Mouse (Mus musculus) frontal cortex, adult (tissue): ENCODE measurements around the gene Krt14.
"Not testable (repeated sequence)": the region's sequence is repeated elsewhere in the genome, so short reads cannot be mapped to it uniquely, and the experiment has no call there.

Experiments used
- ATAC-seq: cut with Nextera tagmentation; 2 replicates; pipeline ENCODE4 v1.9.2; 2017; ENCODE audit warnings: mild to moderate bottlenecking, moderate library complexity, mixed read lengths; ENCODE audit not compliant: low TSS enrichment

Krt14 gene

DNA sequence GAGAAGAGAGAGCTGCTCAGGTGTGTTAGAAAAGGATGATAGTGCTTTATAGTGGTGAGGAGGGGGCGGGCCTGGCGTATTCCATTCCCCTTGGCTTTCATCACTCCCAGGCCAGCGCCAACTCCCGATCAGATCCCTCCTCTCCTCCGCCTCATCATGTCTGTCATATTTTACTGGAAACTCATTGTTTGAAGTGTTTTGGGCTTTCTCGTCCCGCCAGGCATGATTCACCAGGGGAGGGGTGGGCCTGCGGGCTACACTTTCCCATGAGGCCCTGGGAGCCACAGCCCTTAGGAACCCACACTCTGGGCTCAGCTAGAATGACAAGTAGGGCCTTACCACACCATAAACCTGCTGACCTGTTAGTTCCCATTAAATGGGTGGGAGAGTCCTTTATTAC is at the start of gene Krt14:
Krt14 (minus strand) TSS at position 51 of the 400 bp plus-strand sequence.
- no peak for ATAC-seq

- no peak for ATAC-seq
Observed at GRCm38 (mm10) chr11:100255514-100255913, 48.2 kb upstream of the Krt14 start.

DNA sequence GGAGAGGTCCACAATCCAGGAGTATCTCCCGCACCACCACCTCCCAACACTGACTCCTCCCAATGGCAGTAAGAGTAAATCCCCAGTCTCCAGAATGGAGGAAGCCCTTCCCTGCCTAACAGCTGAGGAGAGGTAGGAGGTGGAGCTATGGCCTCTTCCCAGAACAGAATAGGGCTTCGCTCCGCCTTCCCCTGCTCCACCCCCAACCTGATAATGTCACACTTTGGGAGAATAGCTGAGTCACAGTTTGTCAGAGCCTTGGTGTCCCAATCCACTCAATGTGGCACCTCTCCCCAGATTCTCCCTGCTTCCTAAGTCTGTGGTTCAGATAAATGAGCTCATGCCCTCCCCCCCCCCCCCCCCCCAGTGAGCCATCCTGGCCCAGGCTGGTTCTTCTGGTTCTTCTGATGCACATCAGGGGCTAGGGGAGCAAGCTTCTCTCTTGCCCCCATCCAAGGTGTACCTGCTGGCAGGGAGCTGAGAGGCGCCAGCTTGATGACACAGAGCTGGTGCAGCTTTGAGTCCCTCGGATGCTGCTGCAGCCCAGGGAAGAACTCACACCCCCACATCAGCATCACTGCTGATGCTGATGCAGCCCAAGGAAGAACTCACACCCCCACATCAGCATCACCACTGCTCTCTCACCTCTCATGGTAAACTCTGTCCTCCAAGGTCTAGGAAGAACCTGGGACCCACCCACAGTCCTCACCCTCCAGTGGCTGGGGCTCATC is 47.2 kb upstream of the Krt14 start:
- ATAC-seq: peak; percentile 86

- no peak for ATAC-seq
Observed at GRCm38 (mm10) chr11:100248852-100249465, 41.6 kb upstream of the Krt14 start, which contains the start of gene Krt16. TSS of gene Krt16 (minus strand) at chr11:100248902.

- ATAC-seq: peak; percentile 38; the same call in 1 of the 2 replicates
Observed at GRCm38 (mm10) chr11:100246471-100246870, 39.1 kb upstream of the Krt14 start.

DNA sequence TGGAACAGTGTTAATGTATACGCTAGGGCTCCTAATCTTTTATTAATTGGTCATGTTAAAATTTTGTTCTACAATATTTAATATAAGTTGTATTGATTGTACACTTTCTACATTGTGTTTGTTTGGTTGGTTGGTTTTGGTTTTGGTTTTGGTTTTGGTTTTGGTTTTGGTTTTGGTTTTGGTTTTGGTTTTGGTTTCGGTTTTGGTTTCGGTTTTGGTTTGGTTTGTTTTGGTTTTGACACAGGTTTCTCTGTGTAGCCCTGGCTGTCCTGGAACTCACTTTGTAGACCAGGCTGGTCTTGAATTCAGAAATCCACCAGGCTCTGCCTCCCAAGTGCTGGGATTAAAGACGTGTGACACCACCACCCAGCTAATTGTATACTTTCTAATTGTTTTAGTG is 32.9 kb upstream of the Krt14 start:
- not testable (repeated sequence) for ATAC-seq

DNA sequence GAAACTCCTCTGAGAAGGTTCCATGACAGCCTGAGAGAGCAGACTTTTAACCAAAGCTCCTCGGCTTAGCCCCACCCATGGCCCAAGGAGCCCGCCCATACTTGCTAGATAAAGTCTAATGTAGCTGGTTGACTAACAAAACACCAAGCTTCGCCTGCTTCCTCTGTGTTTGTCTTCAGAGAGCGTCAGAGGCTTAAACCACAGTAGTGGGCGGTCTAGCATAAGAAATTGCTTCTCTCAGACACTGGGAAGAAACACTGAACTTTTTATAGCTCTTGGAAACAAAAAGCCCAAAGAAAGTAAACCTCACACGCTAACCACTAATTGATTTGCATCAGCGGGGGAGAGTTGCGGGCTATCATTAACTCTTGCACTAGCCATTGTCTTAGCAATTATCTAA is 14.4 kb upstream of the Krt14 start:
- ATAC-seq: peak; percentile 47; the same call in 1 of the 2 replicates

DNA sequence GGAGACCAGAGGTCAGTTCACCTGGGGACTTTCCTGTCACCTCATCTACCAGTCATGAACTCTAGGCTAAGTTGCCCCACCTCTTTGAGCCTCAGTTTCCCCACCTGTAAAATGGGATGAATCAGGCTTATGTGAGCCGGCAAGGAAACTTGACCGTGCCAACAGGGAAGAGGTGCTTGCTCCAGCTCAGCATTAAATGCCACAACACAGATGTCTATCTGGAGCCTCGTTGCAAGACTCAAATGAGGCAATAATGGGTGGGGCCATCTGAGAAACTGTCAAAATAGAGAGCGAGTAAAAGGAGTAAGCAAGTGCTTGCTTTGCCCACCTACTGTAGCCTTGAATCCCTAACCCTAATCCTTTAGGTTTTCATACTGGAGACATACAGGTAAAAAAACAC is 12.0 kb upstream of the Krt14 start:
- no peak for ATAC-seq

- ATAC-seq: no peak
Observed at GRCm38 (mm10) chr11:100208542-100208941, 1.2 kb upstream of the Krt14 start.

DNA sequence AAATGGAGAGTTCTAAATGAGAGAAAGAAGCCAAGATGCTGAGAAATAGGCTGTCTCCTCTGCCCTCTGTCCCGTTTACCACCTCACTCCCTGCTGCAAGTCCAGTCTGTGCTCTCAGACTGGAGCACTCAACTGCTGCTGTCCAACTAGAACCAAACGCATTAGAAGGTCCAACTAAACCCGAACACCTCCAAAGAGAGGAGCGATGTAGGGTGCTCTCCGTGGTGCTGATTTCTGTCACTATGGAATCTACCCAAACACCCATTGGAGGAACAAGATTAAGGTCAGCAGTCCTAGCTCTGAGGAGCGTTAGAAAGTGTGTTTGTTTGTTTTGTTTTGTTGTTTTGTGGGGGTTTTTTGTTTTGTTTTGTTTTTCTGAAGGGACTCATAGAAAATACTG is 3.9 kb downstream of the Krt14 start:
- no peak for ATAC-seq

DNA sequence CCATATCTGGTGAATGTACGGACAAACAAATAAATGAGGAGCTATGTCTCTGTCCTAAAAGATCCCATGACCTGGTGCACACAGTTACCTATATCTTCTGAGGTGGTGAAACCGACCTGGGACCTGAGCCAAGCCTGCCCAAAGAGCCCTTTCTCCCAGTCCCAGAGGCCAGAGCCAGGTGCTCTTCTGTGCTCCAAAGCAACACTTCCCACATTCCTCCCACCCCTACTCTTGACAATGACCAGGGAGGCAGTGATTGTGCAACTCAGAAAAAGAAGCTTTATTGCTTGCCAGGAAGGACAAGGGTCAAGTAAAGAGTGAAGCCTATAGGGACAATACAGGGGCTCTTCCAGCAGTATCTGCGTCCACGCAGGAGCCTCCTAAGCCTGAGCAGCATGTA is 4.4 kb downstream of the Krt14 start:
- ATAC-seq: no peak

GRCm38 (mm10) chr11:100200104-100200820 is 7.1 kb downstream of the Krt14 start:
- peak; percentile 75 for ATAC-seq

DNA sequence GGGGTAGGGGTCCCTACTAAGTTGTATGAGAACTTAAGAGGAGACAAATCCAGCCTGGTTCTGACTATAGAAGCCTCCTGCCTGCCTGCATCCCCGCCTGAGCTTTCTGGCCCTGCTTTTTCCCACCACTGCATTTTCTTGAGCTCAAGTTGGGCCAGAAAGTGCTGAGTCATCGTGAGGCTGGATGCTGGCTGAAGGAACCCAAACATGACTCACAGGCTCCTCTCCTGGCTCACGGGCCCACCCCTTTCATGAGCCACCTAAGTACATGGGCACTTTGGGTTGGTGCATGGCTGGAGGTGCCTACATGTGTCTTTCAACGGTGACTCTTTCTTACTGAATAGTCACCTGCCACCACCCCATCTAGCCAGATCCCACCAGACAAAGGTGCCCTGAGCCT is 8.7 kb downstream of the Krt14 start:
- ATAC-seq: peak; percentile 94

DNA sequence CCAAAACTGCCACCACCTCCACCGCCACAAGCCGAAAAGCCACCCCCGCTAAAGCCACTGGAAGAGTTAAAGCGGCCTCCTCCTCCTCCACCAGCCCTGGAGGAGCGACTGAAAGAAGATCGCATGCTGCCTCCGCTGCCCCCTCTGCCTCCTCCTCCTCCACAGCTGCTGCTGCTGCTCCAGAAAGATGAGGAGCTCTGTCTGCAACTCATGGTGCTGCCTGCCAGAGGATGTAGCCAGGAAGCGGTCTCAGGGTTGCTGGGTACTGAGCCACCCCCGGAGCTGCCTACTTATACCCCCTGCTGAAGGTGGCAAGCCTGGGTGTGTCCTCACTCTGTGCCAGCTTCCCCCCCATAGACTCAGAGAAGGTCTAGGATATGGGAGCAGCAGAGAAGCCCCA is 14.4 kb downstream of the Krt14 start, which contains the start of gene Krt9:
Krt9 (minus strand) TSS at position 255 of the 400 bp plus-strand sequence.
- ATAC-seq: peak; percentile 92

DNA sequence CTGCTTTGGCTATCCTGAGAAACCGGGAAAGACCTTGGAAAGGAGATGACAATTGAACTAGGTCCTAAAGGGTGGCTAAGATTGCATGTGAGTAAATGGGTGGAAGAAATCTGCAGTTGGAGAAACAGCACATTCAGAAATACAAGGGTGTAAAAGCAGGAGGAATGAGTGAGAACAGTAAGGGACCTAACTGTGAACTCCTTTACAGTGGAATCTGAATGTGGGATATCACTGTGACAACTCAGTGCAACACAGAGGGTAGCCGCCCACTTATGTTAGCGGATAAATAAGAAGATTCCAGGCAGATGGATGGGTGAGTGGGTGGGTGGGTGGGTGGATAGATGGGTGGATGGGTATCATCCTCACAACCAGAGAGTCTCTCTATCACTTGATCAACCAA is 15.5 kb downstream of the Krt14 start:
- ATAC-seq: peak; percentile 51

DNA sequence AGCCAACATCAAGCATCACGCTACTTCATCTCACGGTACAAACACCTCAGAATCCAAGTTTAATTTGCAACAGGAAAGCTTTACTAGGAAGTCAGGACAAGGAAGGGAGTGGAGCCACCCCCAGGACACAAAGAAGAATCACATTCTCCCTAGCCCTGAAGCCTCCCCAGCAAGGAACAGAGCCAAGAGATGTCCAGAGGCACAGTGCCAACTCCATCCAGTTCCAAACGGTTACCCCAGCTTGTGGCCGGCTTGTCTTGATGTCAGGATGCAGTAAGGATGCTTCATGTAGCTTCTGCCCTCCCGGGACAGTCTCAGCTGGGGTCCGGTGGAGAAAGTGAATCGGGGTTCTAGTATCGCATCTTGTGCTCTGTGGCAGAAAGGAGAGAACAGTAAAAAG is 20.6 kb downstream of the Krt14 start:
- ATAC-seq: no peak

DNA sequence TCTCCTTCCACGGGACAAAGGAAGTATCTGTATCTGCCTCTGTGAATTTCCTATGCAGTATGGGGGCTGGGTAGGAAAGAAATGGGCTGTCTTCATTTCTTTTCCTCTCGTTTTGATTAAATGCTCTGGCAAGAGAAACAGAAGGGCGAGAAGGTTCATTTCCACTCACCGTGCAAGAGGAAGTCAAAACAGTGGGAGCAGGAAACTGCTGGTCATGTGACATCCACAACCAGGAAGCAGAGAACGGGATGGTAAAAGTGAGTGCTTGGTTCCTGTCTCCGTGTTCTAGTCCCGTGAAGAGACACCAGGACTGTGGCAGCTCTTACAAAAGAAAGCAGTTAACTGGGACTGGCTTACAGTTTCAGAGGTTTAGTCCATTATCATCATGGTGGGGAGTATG is 25.6 kb downstream of the Krt14 start:
- no peak for ATAC-seq

- peak; percentile 65; the same call in 1 of the 2 replicates for ATAC-seq
Observed at GRCm38 (mm10) chr11:100179260-100179659, 28.1 kb downstream of the Krt14 start.

DNA sequence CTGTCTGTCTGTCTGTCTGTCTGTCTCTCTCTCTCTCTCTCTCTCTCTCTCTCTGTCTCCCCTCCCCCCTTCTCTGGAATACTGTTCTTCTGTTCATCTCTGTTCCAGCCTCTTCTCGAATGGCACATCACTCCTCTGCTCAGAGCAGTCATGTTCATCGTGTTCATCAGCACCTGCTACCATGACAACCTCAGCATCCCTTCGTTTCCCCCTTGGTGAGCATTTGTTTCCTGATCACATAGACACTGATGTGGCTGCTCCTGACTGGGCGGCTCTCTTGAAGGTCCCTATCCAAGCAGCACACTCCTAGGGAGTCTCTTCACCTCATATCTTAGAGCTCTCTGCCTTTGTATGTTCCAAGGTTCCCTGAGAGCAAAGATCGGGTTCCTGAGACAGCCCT is 29.0 kb downstream of the Krt14 start:
- ATAC-seq: no peak

GRCm38 (mm10) chr11:100176791-100177190 is 30.6 kb downstream of the Krt14 start:
- ATAC-seq: no peak

GRCm38 (mm10) chr11:100168765-100169762 is 38.3 kb downstream of the Krt14 start:
- ATAC-seq: peak; percentile 65; the same call in 1 of the 2 replicates
